Mouse (Mus musculus): ENCODE results near the gene Tubgcp2. TPM values are rescaled to one million over a fixed set of nuclear protein-coding genes. Genes with fewer than 3 reads are reported as not detected.

Gene Tubgcp2
- polyA plus RNA-seq, 1 experiment from 2014 or later: 72.7 TPM

DNA sequence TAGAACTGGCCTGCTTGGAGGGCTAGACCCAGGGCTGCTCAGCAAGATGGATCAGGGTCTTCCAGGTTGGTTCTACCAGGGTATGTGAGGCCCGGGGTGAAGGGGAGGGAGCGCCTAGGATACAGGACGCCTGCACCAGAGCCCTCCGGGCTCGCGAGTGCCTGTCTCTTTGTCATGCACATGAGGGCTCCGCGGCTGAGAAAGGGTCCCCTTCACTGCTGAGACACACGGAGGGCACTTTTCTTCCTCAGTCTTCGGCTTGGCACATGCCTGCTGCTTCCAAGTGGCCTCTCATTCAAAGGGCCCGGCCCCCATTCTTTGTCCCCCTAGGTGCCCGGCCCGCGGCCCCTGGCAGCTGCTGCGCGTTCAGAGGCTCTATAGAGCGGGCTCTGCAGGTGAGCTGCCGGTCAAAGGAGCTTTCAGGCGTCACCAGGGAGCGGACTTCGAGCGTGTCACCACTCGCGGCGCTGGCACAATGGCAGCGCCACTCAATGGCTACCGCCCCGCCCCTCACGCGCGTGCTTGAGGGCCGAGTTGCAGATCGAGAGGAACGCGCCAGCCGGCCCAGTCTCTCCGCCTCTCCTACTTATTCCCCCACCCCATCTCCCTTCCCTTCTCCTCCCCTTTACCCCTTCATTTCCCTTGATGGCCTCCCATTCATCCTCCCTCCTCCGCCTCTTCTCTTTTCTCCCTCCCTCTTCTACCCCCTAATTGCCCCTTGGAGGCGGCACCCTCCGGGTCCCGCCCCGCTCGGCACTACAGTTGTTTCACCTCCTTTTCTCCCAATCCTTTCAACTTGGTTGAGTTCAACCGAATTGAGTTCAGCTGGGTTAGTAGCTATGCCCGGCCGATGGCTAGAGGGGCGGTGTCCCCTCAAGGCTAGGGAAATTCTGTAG, 24.7 kb upstream of the Tubgcp2 start:
- H3K4me2 ChIP-seq (replicated peaks): peak overlapping the region; percentile 57
- peak overlapping the region; percentile 26; the same call in 1 of the 2 replicates for H3K9ac ChIP-seq (replicated peaks)
- H3K4me3 ChIP-seq: peak overlapping the region; percentile 29
- peak; percentile 64 for ATAC-seq (ENCODE audit: low FRiP score, low read depth)
- H3K27me3 ChIP-seq: peaks cover 95% of the 10 kb centered on the region
- no peaks in the 10 kb centered on the region for H3K36me3 ChIP-seq
- WGBS: under 1% methylated on average over 45 of the region's 47 CpGs
- H3K9me3 ChIP-seq: no peaks in the 10 kb centered on the region
- H3K27ac ChIP-seq (replicated peaks): peak overlapping the region; percentile 60
- H3K4me1 ChIP-seq: peaks cover 60% of the 10 kb centered on the region

DNA sequence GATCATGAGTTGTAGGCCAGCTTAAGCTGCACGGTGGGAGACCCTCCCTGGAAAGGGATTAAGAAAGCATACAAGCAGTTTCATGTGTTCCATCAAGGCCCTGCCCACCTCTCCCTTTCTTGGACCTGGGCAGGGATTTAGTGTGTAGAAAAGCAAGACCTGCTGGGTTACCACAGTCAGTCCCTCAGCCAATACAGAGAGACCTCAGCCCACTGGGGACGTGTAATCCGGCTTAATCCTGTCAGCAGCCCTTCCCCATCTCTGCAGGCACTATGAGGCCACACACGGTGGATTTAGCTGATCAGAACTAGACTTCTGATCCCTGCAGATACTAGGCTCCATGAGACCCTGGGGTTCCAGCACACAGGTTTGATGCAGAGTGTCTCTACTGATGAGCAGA, 23.1 kb upstream of the Tubgcp2 start:
- Histone ChIP-seq H3K4me1 (peaks cover 57% of the 10 kb centered on the region), H3K4me2 (replicated peaks) (no peak overlapping the region), H3K4me3 (no peak overlapping the region), H3K27me3 (peaks cover 95% of the 10 kb centered on the region), H3K27ac (replicated peaks) (no peak overlapping the region), H3K9me3 (no peaks in the 10 kb centered on the region), H3K36me3 (no peaks in the 10 kb centered on the region), H3K9ac (replicated peaks) (no peak overlapping the region)
- 8% methylated on average over 4 of the region's 4 CpGs for WGBS
- ATAC-seq (ENCODE audit: low FRiP score, low read depth): no peak; the same call in 1 of the 2 replicates

DNA sequence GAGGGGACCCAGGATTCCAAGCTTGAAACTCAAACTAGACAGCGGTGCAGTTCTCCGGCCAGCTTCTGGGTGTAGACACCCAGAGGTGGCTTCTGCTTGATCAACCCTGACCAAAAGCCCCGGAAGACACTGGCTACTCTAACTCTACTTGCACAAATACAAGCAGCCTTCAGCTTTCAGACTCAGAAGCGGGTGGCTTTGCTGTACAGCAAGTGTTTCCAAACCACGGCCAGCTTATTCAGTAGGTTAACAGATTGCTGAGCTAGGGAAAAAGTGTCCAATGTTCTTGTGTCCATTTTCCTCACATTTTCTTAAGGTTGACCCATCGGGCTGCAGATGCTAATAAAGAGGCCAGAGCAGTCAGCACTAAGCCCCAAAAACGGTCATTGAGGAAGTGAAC, 22.1 kb upstream of the Tubgcp2 start:
- no peak for ATAC-seq (ENCODE audit: low FRiP score, low read depth)
- Histone ChIP-seq H3K36me3 (no peaks in the 10 kb centered on the region), H3K9me3 (no peaks in the 10 kb centered on the region), H3K4me2 (replicated peaks) (peak overlapping the region; percentile 65), H3K27ac (replicated peaks) (peak overlapping the region; percentile 88), H3K27me3 (peaks cover 93% of the 10 kb centered on the region), H3K4me1 (peaks cover 57% of the 10 kb centered on the region), H3K9ac (replicated peaks) (peak overlapping the region; percentile 61; the same call in 1 of the 2 replicates), H3K4me3 (peak overlapping the region; percentile 43)
- 5% methylated on average over 7 of the region's 7 CpGs for WGBS

DNA sequence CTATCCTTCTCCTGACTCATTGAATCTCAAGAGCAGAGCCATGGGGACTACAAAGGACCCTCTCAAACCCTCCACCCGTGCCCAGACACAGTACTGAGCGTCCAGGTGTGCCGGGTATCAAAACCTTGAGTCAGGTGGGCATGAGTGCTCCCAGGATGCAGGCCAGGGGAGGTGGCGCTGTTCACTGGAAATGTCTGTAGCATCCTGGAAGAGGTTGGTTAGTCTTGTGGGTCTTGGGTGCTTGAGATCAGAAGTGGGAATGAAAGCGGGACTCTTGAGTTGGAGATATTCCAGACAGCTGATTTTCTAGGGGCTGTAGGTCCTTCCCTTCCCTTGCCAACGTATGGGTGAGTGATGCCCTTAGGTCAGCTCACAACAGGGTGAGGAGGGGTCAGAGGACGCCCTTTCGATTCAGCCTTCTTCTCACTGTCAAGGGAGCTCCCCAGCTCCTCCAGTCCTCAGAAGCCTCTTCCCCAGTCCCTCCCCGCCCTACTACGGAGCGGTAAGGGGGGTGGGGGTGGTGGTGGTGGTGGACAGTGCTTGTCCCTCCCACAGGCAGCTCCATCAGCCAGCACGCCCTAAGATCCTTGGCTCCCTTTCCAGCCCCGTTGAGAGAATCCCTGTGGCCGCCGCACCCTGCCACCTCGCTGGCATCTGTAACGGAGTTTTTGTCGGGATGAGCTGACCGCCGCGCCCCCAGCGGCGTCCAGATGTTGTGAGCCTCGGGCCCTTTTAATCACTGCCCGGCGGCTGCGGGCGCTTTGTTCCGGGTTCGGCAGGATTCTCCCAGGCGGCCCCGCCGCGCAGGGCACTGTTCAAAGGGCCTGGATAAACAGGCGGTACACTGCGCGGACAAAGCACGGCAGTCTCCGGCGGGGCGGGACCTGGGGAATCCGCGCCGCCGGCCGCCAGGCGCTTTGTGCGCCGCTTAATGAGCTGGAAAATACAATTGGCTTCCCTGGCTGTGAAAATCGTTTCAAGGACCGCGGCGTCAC, 21.2 kb upstream of the Tubgcp2 start:
- Histone ChIP-seq H3K27ac (replicated peaks) (peak overlapping the region; percentile 88), H3K9me3 (no peaks in the 10 kb centered on the region), H3K4me2 (replicated peaks) (peak overlapping the region; percentile 65), H3K4me1 (peaks cover 54% of the 10 kb centered on the region), H3K27me3 (peaks cover 93% of the 10 kb centered on the region), H3K9ac (replicated peaks) (peak overlapping the region; percentile 61), H3K4me3 (peak overlapping the region; percentile 43), H3K36me3 (no peaks in the 10 kb centered on the region)
- 3% methylated on average over 53 of the region's 53 CpGs for WGBS
- peak; percentile 81 for ATAC-seq (ENCODE audit: low FRiP score, low read depth)

DNA sequence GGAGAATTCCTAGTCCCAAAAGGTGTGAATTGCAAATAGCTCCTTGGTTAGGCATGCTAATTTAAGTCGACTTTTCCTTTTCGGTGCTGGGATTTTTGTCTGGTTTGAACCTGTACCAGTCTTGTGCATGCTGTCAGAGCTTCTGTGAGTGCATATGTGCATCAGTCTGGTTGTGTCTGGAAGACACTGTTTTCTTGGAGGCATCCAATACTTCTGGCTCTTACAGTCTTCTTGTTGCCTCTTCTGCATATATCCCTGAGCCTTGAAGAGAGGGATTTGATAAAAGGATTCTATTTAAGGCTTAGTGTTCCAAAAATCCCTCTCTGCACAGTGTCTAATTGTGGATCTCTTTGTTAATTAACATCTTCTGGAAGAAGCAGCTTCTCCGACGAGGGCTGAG, 17.7 kb upstream of the Tubgcp2 start:
- Histone ChIP-seq H3K36me3 (no peaks in the 10 kb centered on the region), H3K4me2 (replicated peaks) (no peak overlapping the region), H3K9me3 (no peaks in the 10 kb centered on the region), H3K27me3 (peaks cover 93% of the 10 kb centered on the region), H3K4me1 (peaks cover 25% of the 10 kb centered on the region), H3K27ac (replicated peaks) (no peak overlapping the region), H3K9ac (replicated peaks) (no peak overlapping the region), H3K4me3 (no peak overlapping the region)
- 71% methylated on average over 4 of the region's 4 CpGs for WGBS
- ATAC-seq (ENCODE audit: low FRiP score, low read depth): no peak

DNA sequence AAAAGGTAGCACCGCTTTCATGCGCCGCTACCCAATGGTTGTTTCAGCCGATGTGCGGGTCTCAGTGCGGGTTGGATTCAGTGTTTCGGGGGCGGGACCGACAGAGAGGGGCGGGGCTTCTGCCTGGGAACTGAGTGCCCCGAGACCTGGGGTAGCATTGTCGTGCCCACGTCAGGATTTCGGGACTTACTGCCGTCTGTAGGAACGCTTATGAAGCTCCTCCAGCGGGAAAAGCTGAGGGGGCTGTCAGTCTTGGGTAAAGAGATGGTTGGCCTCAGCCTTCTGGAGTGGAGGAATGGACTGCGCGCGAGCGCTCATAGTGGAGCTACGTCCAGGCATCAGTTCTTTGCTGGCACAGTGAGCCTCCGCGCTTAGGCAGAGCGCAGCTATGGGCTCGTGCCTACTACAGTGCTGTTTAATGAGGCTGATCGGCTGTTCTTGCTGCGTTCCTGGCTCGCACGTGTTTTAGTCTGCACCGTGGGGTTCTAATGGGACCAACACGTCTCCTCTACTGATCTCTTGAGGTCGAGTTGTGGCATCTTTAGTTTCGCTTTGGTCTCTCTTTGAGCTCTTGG, 12.7 kb upstream of the Tubgcp2 start:
- ATAC-seq (ENCODE audit: low FRiP score, low read depth): peak; percentile 63
- Histone ChIP-seq H3K4me3 (peak overlapping the region; percentile 34), H3K27ac (replicated peaks) (no peak overlapping the region), H3K9ac (replicated peaks) (no peak overlapping the region), H3K36me3 (no peaks in the 10 kb centered on the region), H3K27me3 (peaks cover 99% of the 10 kb centered on the region), H3K4me1 (peaks cover 24% of the 10 kb centered on the region), H3K4me2 (replicated peaks) (peak overlapping the region; percentile 51), H3K9me3 (no peaks in the 10 kb centered on the region)
- under 1% methylated on average over 34 of the region's 34 CpGs for WGBS

DNA sequence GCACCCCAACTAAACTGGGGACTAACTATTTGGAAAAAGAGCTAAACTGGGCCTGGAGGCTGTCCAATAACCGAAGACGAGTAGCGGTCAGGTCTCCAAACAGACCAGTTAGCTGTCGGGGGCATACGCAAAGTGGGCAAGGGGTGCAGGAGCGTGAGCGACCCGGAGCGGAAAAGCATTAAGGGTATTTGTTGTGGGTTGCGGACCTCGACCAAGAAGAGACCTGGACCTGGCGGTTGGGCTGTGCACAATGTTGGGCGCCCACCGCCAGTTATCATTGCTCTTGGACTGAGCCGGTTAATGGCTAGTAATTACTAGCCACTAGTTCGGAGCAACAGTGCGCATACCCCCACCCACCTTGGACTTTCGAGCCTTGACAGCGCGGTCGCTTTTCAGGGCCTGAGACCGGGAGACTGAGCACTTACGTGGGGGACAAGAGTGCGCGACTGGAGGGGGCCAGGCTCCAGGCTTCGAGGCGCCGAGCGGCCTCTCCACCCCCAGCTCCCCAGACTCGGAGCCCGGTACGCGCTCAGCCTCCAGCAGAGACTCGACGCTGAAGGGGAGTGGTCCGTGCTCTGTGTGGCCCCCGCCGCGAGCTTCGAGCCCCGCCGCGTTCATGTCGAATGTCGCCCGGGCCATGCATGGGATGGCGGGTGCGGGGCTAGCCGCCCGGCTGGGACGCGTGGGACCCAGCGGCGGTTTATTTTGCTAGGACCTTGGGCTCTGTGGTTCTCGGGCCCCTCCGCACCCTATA, 12.1 kb upstream of the Tubgcp2 start, which contains the start of gene Msx3:
Gene Msx3 (minus strand): TSS at position 729 of the 754 bp plus-strand sequence.
- ATAC-seq (ENCODE audit: low FRiP score, low read depth): peak; percentile 65
- Histone ChIP-seq H3K4me3 (peak within 1 kb of the TSS; percentile 34), H3K9ac (replicated peaks) (no peak within 1 kb of the TSS), H3K9me3 (no peaks in the 10 kb centered on the region), H3K4me1 (peaks cover 24% of the 10 kb centered on the region), H3K27ac (replicated peaks) (no peak within 1 kb of the TSS), H3K36me3 (no peaks in the 10 kb centered on the region), H3K4me2 (replicated peaks) (peak within 1 kb of the TSS; percentile 51), H3K27me3 (peaks cover 98% of the 10 kb centered on the region)
- WGBS: under 1% methylated on average over 56 of the region's 56 CpGs

DNA sequence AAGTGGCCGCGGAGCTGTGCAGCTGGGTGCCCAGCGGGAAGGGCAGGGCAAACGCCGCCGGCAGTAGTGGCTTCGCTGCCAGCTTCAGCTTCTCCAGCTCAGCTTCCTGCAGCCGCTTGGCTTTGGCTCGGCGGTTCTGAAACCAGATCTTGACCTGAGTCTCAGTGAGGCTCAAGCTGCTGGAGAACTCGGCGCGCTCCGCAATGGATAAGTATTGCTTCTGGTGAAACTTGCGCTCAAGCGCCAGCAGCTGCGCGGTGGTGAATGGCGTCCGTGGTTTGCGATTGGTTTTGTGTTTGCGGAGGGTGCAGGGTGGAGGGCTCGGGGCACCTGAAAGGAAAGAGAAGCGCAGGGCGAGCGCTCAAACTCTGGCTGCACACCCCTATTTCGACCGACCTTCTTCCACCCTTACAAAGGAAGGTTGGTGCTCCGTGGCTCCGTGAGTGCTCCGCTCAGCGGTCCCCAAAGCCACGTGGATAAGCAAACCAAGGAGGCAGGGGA, 11.4 kb upstream of the Tubgcp2 start:
- Histone ChIP-seq H3K9ac (replicated peaks) (no peak overlapping the region), H3K4me1 (peaks cover 24% of the 10 kb centered on the region), H3K4me3 (peak overlapping the region; percentile 34), H3K36me3 (no peaks in the 10 kb centered on the region), H3K27me3 (peaks cover 97% of the 10 kb centered on the region), H3K9me3 (no peaks in the 10 kb centered on the region), H3K4me2 (replicated peaks) (peak overlapping the region; percentile 51), H3K27ac (replicated peaks) (no peak overlapping the region)
- WGBS: under 1% methylated on average over 33 of the region's 33 CpGs
- no peak for ATAC-seq (ENCODE audit: low FRiP score, low read depth)

DNA sequence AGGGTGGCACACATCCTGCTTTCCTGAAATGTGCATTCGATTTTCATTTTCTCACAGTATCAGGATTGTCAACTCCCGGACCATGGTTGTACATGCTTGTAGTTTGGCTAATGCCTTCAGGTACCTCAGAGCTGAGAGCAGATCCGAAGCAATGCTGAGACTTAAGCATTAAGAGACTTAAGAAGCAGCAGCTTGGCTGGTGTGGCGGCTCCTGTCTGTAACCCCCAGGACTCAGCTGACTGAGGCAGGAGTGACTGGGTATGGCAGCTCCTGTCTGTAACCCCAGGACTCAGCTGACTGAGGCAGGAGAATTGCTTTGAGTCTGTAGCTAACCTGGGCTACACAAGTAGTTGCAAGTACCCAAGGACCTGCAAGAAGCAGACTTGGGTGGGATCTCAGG, 9.1 kb upstream of the Tubgcp2 start:
- Histone ChIP-seq H3K4me2 (replicated peaks) (no peak overlapping the region), H3K27ac (replicated peaks) (no peak overlapping the region), H3K4me3 (no peak overlapping the region), H3K9me3 (no peaks in the 10 kb centered on the region), H3K4me1 (peaks cover 24% of the 10 kb centered on the region), H3K27me3 (peaks cover 83% of the 10 kb centered on the region), H3K36me3 (peaks cover 6% of the 10 kb centered on the region), H3K9ac (replicated peaks) (no peak overlapping the region)
- ATAC-seq (ENCODE audit: low FRiP score, low read depth): no peak
- WGBS: 75% methylated on average over 4 of the region's 4 CpGs

DNA sequence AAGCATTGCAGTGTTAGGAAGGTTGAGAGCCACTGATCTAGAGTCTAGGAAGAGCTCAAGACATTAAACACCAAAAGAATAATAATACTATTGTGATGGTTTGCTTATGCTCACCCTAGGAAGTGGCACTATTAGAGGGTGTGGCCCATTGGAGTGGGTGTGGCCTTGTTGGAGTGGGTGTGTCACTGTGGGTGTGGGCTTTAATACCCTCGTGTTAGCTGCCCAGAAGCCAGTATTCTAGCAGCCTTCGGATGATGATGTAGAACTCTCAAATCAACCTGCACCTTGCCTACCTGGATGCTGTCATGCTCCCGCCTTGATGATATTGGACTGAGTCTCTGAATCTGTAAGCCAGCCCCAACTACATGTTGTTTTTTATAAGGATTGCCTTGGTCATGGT, 6.3 kb upstream of the Tubgcp2 start:
- Histone ChIP-seq H3K9me3 (no peaks in the 10 kb centered on the region), H3K27me3 (peaks cover 60% of the 10 kb centered on the region), H3K4me3 (no peak overlapping the region), H3K27ac (replicated peaks) (no peak overlapping the region), H3K36me3 (peaks cover 18% of the 10 kb centered on the region), H3K4me2 (replicated peaks) (no peak overlapping the region), H3K4me1 (peaks cover 3% of the 10 kb centered on the region), H3K9ac (replicated peaks) (no peak overlapping the region)
- 70% methylated on average over 3 of the region's 3 CpGs for WGBS
- ATAC-seq (ENCODE audit: low FRiP score, low read depth): no peak

DNA sequence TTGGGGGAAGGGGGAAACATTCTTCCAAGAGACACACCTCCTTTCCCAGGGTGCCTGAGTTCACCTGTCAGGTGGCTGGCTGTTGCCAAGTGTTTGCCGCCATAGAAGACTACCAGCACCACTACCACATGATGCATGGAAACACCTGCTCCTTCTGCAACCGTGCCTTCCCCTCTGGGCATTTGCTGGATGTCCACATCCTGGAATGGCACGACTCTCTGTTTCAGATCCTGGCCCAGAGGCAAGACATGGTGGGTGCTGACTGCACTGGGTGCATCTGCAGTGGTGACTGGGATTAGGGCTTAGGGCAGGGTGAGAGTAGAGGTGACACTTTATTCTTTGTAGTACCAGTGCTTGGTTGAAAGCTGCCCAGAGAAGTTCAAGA, 694 bp upstream of the Tubgcp2 start:
- Histone ChIP-seq H3K9me3 (no peaks in the 10 kb centered on the region), H3K4me1 (peaks cover 24% of the 10 kb centered on the region), H3K27me3 (peaks cover 14% of the 10 kb centered on the region), H3K9ac (replicated peaks) (peak overlapping the region; percentile 85), H3K4me3 (peak overlapping the region; percentile 91), H3K27ac (replicated peaks) (no peak overlapping the region), H3K36me3 (peaks cover 32% of the 10 kb centered on the region), H3K4me2 (replicated peaks) (peak overlapping the region; percentile 88)
- ATAC-seq (ENCODE audit: low FRiP score, low read depth): no peak
- 50% methylated on average over 3 of the region's 3 CpGs for WGBS

All from midbrain, embryonic 12.5 days (tissue).